Mouse (Mus musculus) embryo, embryonic 11.5 days (tissue): ENCODE data around the gene Zfr2.
A peak's percentile ranks its signal among the peaks of the same experiment; 100 is the strongest.

Experiments used
- DNase-seq: peaks from one replicate; pipeline ENCODE4 v3.0.0-alpha.2; 2012; ENCODE audit warnings: low read depth, low spot score

The Zfr2 gene

GRCm38 (mm10) chr10:81232580-81233225, at the start of gene Zfr2:
Gene Zfr2 (plus strand): TSS chr10:81233155.
- DNase-seq: peak; percentile 77

- DNase-seq: no peak
Measured at GRCm38 (mm10) chr10:81183805-81184204, 49.1 kb upstream of the Zfr2 start, which contains the start of gene 4930442H23Rik. Gene 4930442H23Rik (minus strand): TSS chr10:81183849.

- no peak for DNase-seq
Measured at GRCm38 (mm10) chr10:81184765-81185164, 48.2 kb upstream of the Zfr2 start.

- no peak for DNase-seq
Measured at GRCm38 (mm10) chr10:81187161-81187560, 45.8 kb upstream of the Zfr2 start.

DNA sequence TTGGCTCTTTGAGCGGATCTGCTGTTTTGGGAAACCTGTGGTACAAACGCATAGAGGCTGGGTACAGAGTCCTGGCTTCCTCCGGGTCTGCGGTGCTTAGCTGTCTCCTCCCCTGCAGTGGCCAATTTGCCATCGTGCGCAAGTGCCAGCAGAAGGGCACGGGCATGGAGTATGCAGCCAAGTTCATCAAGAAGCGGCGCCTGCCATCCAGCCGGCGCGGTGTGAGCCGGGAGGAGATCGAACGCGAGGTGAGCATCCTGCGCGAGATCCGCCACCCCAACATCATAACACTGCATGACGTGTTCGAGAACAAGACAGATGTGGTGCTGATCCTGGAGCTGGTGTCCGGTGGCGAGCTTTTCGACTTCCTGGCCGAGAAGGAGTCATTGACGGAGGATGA, 43.1 kb upstream of the Zfr2 start:
- no peak for DNase-seq

DNA sequence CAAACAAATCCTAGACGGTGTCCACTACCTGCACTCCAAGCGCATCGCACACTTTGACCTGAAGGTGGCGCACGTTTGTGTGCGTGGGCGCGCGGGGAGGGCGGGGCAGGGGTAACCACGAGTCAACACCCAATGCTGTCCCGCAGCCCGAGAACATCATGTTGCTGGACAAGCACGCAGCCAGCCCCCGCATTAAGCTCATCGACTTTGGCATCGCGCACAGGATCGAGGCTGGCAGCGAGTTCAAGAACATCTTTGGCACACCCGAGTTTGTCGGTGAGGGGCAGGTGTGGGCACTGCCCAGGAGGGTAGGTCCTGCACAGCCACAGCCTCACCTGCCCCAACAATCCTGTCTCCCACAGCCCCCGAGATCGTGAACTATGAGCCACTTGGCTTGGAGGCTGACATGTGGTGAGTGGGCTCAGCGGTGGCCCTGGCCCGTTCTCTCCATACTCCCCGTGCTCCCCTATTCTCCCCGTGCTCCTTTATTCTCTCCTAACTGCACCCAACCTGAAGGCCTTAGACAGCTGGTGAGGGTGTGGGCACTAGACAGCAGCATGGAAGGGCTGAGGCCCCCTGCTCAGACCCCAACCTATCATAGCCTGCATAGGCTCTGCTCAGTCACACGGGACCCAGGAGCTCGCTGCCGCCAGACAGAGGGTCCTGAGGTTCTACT, 42.6 kb upstream of the Zfr2 start:
- no peak for DNase-seq

- no peak for DNase-seq
Measured at GRCm38 (mm10) chr10:81190912-81191321, 42.0 kb upstream of the Zfr2 start.

DNA sequence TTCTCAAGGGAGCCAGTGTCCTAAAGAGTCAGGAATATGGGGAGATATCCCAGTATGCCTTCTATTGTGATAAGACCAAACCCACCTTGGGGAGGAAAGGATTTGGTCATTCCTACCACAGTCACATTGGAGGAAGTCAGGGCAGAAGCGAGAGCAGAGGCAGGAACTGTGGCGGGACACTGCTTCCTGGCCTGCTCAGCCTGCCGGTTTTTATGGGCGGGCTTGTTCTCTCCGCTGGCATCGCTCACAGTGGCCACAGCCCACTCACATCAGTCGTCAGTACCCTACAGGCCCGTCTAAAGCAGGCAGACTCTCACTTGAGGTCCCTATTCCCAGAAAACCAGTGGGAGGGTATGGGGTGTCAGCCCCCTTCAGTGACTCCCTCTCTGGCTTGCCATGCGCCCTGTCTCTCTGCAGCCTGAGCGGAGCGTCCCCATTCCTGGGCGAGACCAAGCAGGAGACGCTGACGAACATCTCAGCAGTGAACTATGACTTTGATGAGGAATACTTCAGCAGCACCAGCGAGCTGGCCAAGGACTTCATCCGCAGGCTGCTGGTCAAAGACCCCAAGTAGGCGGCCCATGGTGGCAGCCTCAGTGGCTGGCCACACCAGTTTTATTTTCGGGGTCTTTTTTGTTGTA, 41.5 kb upstream of the Zfr2 start:
- DNase-seq: no peak

DNA sequence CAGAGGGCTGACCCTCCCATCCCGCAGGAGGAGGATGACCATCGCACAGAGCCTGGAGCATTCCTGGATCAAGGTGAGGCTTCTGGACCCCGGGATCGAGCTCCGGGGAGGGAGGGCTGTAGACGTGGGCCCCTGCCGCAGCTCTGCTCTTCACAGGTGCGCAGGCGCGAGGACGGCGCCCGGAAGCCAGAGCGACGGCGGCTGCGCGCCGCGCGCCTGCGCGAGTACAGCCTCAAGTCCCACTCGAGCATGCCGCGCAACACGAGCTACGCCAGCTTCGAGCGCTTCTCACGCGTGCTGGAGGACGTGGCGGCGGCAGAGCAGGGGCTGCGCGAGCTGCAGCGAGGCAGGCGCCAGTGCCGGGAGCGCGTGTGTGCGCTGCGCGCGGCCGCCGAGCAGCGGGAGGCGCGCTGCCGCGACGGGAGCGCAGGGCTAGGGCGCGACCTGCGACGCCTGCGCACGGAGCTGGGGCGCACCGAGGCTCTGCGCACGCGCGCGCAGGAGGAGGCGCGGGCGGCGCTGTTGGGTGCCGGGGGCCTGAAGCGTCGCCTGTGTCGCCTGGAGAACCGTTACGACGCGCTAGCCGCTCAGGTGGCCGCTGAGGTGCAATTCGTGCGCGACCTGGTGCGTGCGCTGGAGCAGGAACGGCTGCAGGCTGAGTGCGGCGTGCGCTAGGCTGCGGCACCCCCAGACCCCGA, 40.5 kb upstream of the Zfr2 start:
- DNase-seq: peak; percentile 79

DNA sequence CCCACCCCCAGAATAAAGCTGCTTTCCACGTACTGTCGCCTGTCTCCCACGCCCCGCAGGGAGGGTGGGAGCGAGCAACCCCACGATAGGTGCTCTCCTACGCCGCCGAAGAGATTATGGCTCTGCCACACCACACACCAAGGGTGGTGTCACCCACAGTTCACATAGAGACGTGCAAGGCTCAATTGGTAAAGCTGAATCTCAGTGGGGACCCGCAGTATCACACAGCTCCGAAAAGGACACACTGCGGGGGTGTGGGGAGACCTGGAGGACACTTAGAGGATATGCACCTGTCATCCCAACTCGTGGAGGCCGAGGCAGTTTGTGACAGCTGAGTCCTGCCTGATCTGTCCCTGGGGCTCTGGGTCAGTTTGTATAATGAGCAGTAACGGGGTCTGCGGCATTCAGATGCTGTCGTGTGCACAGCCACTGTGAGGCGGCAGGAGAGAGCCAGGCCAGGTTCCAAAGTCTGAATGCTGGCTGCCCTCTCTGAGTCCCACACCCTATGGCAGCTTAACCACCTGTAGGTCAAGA, 39.9 kb upstream of the Zfr2 start:
- DNase-seq: no peak

GRCm38 (mm10) chr10:81193991-81194774, 38.8 kb upstream of the Zfr2 start:
- no peak for DNase-seq

DNA sequence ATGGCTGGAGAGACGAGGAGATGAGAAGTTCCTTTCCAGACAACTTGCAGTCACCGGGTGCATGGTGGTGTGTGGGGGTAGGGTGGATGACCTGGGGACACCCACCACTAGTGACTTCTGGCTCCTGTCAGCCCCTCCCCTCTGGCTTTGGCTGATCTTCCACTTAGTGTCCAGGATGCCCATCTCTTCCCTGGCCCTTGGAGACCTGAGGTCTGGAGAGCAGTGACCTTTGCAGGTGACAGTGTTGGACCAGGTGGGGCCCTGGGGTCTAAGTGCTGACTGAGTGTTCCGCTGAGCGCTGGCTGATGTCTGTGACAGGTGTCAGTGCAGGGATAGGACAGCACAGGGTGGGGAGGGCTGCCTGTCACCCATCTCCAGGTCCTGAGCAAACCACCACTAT, 37.7 kb upstream of the Zfr2 start:
- no peak for DNase-seq

GRCm38 (mm10) chr10:81196470-81197065, 36.4 kb upstream of the Zfr2 start:
- no peak for DNase-seq

DNA sequence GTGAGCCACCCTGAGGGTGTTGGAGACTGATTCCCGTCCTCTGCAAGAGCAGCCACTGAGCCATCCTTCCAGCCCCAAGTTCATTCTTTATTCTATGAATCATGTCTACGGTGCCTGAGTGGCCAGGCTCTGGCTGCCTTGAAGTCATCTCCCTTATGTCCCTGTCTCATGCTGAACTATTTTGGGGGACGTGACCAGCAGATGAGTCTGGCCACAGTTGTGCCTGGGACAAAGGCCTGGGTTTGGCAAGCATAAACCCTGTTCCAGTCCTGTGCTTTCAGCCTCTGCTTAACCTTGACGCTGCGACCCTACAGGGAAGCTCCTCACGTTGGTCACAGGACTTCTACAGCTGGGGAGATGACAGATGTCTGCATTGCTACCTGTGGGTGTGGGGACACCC, 35.6 kb upstream of the Zfr2 start:
- no peak for DNase-seq

DNA sequence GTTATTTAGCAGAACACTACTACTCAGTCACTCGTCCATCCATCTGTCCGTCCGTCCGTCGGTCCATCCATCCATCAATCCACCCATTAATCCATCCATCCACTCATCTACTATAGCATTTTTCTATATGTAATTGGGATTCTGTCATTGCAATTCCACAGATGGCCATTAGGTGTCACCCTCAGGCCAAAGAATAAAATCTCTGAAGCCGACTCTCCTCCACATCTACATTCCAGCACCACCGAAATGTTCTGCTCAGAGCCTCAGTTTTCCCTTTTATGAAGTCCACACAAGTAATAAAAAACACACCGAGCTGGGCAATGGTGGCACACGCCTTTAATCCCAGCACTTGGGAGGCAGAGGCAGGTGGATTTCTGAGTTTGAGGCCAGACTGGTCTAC, 34.7 kb upstream of the Zfr2 start:
- DNase-seq: peak; percentile 60

DNA sequence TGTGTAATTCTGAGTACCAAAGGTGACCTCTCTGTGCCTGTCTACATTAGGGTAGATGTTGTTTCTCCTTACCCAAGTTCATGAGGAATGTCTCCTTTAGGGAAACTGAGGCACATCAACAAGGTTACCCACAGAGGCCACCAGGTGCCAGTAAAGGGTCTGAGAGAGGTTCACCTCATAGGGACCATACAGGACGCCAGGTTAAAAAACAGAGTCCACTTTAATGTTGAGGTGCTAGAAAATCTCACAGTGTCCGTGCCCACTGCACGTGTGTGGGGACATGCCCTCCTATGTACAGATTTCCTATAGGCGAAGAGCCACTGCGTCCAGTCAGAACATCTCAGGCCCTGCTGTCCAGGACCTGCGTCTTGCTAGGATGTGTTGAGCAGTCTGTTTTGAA, 34.0 kb upstream of the Zfr2 start:
- DNase-seq: no peak

DNA sequence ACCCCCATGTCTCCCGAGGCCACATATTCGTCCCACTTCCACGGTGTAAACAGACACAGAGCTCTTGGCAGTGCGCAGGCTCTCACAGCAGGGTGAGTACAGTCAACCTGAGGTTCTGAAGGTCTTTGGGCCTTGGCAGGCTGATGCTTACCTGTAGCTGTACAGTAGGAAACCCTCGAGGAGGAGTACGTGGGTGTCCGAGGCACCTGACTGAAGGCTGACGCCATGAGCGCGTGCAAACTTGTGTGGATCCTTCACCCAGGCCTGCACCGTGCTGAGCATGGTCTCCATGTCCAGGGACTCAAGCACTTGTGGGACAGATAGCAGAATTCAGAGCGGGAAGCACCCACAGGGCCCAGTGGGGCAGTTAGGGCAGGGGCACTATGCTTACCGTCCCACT, 32.8 kb upstream of the Zfr2 start:
- no peak for DNase-seq

DNA sequence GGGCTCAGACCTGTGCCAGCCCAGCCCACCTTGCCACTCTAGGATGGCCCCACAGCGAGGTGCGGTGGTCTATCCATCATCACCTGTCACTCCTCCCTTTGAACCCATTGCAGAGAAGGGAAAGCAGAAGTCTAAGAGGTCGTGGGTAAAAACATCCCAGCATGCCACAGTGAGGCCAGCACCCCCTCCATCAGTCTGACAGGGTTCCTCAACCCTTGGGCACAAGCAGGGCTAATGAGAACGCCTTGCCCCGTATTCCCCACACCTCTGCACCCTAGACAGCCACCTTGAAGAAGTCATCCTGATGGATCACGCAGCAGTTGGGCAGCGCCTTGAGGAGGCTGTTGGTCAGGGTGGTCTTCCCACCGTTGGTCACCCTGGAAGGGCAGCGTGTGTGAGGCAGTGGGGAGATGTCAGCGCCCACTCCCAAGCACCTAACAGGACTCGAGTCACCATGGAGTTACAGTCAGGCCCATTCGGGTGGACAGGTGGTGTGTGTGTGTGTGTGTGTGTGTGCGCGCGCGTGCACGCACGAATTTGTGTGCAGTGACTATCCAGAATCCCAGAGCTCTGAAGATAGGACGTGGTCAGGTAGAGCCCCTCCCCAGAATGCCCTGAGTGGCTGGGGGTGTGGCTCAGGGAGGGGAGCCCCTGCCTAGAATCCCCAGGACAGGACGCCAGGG, 32.2 kb upstream of the Zfr2 start:
- no peak for DNase-seq

DNA sequence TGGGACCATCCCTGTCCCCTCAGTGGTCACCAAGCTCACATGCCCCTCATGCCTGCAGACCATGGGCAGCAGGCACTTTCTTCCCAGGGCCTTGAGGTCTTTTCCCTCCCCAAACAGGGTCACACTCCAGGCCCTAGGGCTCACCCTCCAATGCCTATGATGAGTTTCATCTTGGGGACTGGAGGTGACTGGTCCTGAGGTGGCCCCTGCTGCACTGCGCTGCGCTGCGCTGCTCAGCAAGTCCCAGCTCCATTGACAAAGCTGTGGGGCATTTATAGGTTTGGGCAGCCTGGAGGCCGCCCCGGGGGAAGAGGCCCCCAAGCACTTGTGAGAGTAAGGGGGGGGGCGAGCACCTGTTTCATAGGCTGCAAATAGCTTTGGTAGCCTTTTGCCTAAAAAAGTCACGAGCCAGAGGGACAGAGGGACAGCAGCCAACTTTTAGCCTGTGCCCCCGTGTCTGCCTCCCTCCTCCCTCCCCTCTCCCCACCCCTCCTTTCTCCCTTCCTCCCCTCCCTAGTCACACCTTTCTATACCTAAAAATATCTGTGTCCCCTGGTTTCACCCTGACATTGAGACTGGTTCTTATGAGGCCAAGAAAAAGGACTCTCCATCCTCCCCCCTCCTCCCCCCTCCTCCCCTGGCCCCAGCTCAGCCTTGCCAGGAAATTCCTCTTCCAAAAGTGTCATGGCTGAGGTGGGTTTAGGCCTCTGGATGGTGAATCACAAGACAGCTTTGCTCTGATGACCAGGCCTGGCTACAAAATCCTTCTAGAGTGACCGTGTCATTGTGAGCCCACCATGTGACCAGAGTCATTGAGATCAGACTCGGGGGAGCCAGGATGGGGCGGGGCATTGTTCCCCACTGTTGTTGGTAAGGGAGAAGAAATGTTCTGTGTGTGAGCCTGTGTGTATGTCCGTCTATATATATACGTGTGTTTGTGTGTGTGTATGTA, 30.9 kb upstream of the Zfr2 start, which contains the start of gene Nmrk2:
Nmrk2 (minus strand) TSS at position 245 of the 952 bp plus-strand sequence.
- DNase-seq: no peak
